Mouse (Mus musculus) kidney, adult 2 months (tissue): ENCODE results near the gene Orc5.
"Not testable (repeated sequence)": the region's sequence is repeated elsewhere in the genome, so short reads cannot be mapped to it uniquely, and the experiment has no call there.

Source experiments
- CTCF ChIP-seq: fragments of 200-500 bp; conservative IDR thresholded peaks from 2 replicates; pipeline ENCODE4 v1.5.1; 2011; ENCODE audit warnings: low read depth, mild to moderate bottlenecking, control low read depth, low read length, moderate library complexity, mixed read lengths; ENCODE audit not compliant: insufficient read depth, insufficient read length
- POLR2A ChIP-seq: fragments of 200-500 bp; IDR thresholded peaks from one replicate; pipeline ENCODE4 v1.6.1; 2011; ENCODE audit warnings: low read depth, low read length, control low read depth

GRCm38 (mm10) chr5:22472445-22472844, 77.8 kb downstream of the Orc5 start:
- TF ChIP-seq CTCF, POLR2A: not testable (repeated sequence)
